Mouse (Mus musculus): Measurements from ENCODE around the gene Hormad1.

Hormad1 gene

GRCm38 (mm10) chr3:95559437-95559836 is at the start of gene Hormad1:
Gene Hormad1, plus strand, starts transcription at chr3:95559677.
- no peak for TF ChIP-seq GATA4 (IDR thresholded peaks at IDR 0.05; ENCODE audit: insufficient replicate concordance, low read length)

- TF ChIP-seq GATA4 (IDR thresholded peaks at IDR 0.05; ENCODE audit: insufficient replicate concordance, low read length): no peak
These were observed 47.8 kb upstream of the Hormad1 start for GRCm38 (mm10) chr3:95511611-95512180.

GRCm38 (mm10) chr3:95516614-95517041 is 42.8 kb upstream of the Hormad1 start:
- no peak for TF ChIP-seq GATA4 (IDR thresholded peaks at IDR 0.05; ENCODE audit: insufficient replicate concordance, low read length)

- TF ChIP-seq GATA4 (IDR thresholded peaks at IDR 0.05; ENCODE audit: insufficient replicate concordance, low read length): peak; percentile 83; the same call in 1 of the 2 replicates
These were observed 42.0 kb upstream of the Hormad1 start for GRCm38 (mm10) chr3:95517493-95517898.

- no peak for TF ChIP-seq GATA4 (IDR thresholded peaks at IDR 0.05; ENCODE audit: insufficient replicate concordance, low read length)
These were observed 40.6 kb upstream of the Hormad1 start for GRCm38 (mm10) chr3:95518891-95519290.

GRCm38 (mm10) chr3:95519315-95519714 is 40.2 kb upstream of the Hormad1 start:
- TF ChIP-seq GATA4 (IDR thresholded peaks at IDR 0.05; ENCODE audit: insufficient replicate concordance, low read length): no peak

- TF ChIP-seq GATA4 (IDR thresholded peaks at IDR 0.05; ENCODE audit: insufficient replicate concordance, low read length): no peak
These were observed 39.4 kb upstream of the Hormad1 start for GRCm38 (mm10) chr3:95520100-95520499.

GRCm38 (mm10) chr3:95521168-95521567 is 38.3 kb upstream of the Hormad1 start:
- TF ChIP-seq GATA4 (IDR thresholded peaks at IDR 0.05; ENCODE audit: insufficient replicate concordance, low read length): no peak

GRCm38 (mm10) chr3:95523662-95524061 is 35.8 kb upstream of the Hormad1 start:
- TF ChIP-seq GATA4 (IDR thresholded peaks at IDR 0.05; ENCODE audit: insufficient replicate concordance, low read length): peak; percentile 56; the same call in 1 of the 2 replicates

GRCm38 (mm10) chr3:95524673-95525072 is 34.8 kb upstream of the Hormad1 start:
- no peak for TF ChIP-seq GATA4 (IDR thresholded peaks at IDR 0.05; ENCODE audit: insufficient replicate concordance, low read length)

GRCm38 (mm10) chr3:95526111-95526510 is 33.4 kb upstream of the Hormad1 start:
- TF ChIP-seq GATA4 (IDR thresholded peaks at IDR 0.05; ENCODE audit: insufficient replicate concordance, low read length): no peak

GRCm38 (mm10) chr3:95526622-95527211 is 32.8 kb upstream of the Hormad1 start, which contains the start of gene Ctss:
Gene Ctss, plus strand, starts transcription at chr3:95526786.
- TF ChIP-seq GATA4 (IDR thresholded peaks at IDR 0.05; ENCODE audit: insufficient replicate concordance, low read length): no peak

GRCm38 (mm10) chr3:95529814-95530213 is 29.7 kb upstream of the Hormad1 start:
- no peak for TF ChIP-seq GATA4 (IDR thresholded peaks at IDR 0.05; ENCODE audit: insufficient replicate concordance, low read length)

- TF ChIP-seq GATA4 (IDR thresholded peaks at IDR 0.05; ENCODE audit: insufficient replicate concordance, low read length): no peak
These were observed 28.5 kb upstream of the Hormad1 start for GRCm38 (mm10) chr3:95531025-95531424.

GRCm38 (mm10) chr3:95533364-95533763 is 26.1 kb upstream of the Hormad1 start:
- TF ChIP-seq GATA4 (IDR thresholded peaks at IDR 0.05; ENCODE audit: insufficient replicate concordance, low read length): no peak

- no peak for TF ChIP-seq GATA4 (IDR thresholded peaks at IDR 0.05; ENCODE audit: insufficient replicate concordance, low read length)
These were observed 24.6 kb upstream of the Hormad1 start for GRCm38 (mm10) chr3:95534927-95535326.

- no peak for TF ChIP-seq GATA4 (IDR thresholded peaks at IDR 0.05; ENCODE audit: insufficient replicate concordance, low read length)
These were observed 20.5 kb upstream of the Hormad1 start for GRCm38 (mm10) chr3:95538936-95539335.
